Mouse (Mus musculus) hindbrain, embryonic 14.5 days (tissue): ENCODE results near the gene Hoxa5. TPM values are rescaled to one million over a fixed set of nuclear protein-coding genes. Genes with fewer than 3 reads are reported as not detected.

Experiments used
- ATAC-seq: fragments of 200-750 bp; cut with Nextera tagmentation; 2 replicates; pipeline ENCODE4 v1.8.0; 2017; ENCODE audit warnings: moderate number of reproducible peaks, mild to moderate bottlenecking, moderate TSS enrichment, moderate library complexity; ENCODE audit not compliant: low FRiP score
- DNase-seq: peaks from one replicate; pipeline ENCODE4 v3.0.0-alpha.2; 2015; ENCODE audit warnings: low spot score
- H3K27ac ChIP-seq: fragments of 300-500 bp; sonication (generic); 2 replicates; pipeline ENCODE4 v1.5.1; 2014; ENCODE audit warnings: mild to moderate bottlenecking, moderate library complexity
- H3K27me3 ChIP-seq: fragments of 300-500 bp; sonication (generic); 2 replicates; pipeline ENCODE4 v1.6.1; 2014; ENCODE audit warnings: mild to moderate bottlenecking, low read length, mixed read lengths; ENCODE audit not compliant: control insufficient read depth, insufficient read depth
- H3K36me3 ChIP-seq: fragments of 300-500 bp; sonication (generic); replicated peaks from 2 replicates; pipeline ENCODE4 v1.6.1; 2014; ENCODE audit not compliant: control insufficient read depth, insufficient read depth
- H3K4me1 ChIP-seq: fragments of 300-500 bp; sonication (generic); replicated peaks from 2 replicates; pipeline ENCODE4 v1.6.1; 2014; ENCODE audit warnings: antibody characterized with exemption, low read length, mixed read lengths; ENCODE audit not compliant: control insufficient read depth, insufficient read depth
- H3K4me2 ChIP-seq: fragments of 300-500 bp; sonication (generic); replicated peaks from 2 replicates; pipeline ENCODE4 v1.6.1; 2014; ENCODE audit warnings: mild to moderate bottlenecking, moderate library complexity
- H3K4me3 ChIP-seq: fragments of 300-500 bp; sonication (generic); replicated peaks from 2 replicates; pipeline ENCODE4 v1.5.1; 2014; ENCODE audit warnings: mild to moderate bottlenecking, low read length
- H3K9ac ChIP-seq: fragments of 300-500 bp; sonication (generic); 2 replicates; pipeline ENCODE4 v1.6.1; 2014
- H3K9me3 ChIP-seq: fragments of 300-500 bp; sonication (generic); 2 replicates; pipeline ENCODE4 v1.6.1; 2016; ENCODE audit warnings: low read length; ENCODE audit not compliant: control insufficient read depth
- WGBS: fragments of 180-500 bp; shearing (Covaris S2); extraction: QIAGEN DNeasy Blood & Tissue Kit; methylation state at CpG from one replicate; pipeline ENCODE4 v1.1.7; 2014; 5-methylcytosine and 5-hydroxymethylcytosine counted together
- polyA plus RNA-seq: library from polyadenylated mRNA; unstranded; fragments of >200 nt; fragmentation: Nextera tagmentation; extraction: Ambion mirVana; gene quantifications from 2 replicates; pipeline ENCODE4 v1.2.1, GENCODE M21; 2014

Hoxa5 gene
- polyA plus RNA-seq, 1 experiment from 2014 or later: 180 TPM

GRCm38 (mm10) chr6:52247766-52248637 is 43.6 kb upstream of the Hoxa5 start:
- H3K4me1 ChIP-seq: no peaks in the 10 kb centered on the region
- H3K4me3 ChIP-seq: no peak overlapping the region
- no peaks in the 10 kb centered on the region for H3K36me3 ChIP-seq
- peaks cover 100% of the 10 kb centered on the region for H3K27me3 ChIP-seq
- ATAC-seq: no peak
- no peak overlapping the region for H3K27ac ChIP-seq
- H3K9ac ChIP-seq: no peak overlapping the region
- WGBS: 1% methylated on average over 23 of the region's 23 CpGs
- H3K4me2 ChIP-seq: no peak overlapping the region
- no peak for DNase-seq
- H3K9me3 ChIP-seq: no peaks in the 10 kb centered on the region

GRCm38 (mm10) chr6:52246916-52247315 is 42.5 kb upstream of the Hoxa5 start:
- Histone ChIP-seq H3K27me3 (peaks cover 100% of the 10 kb centered on the region), H3K27ac (no peak overlapping the region), H3K4me1 (no peaks in the 10 kb centered on the region), H3K9me3 (no peaks in the 10 kb centered on the region), H3K4me3 (no peak overlapping the region), H3K4me2 (no peak overlapping the region), H3K9ac (no peak overlapping the region), H3K36me3 (no peaks in the 10 kb centered on the region)
- DNase-seq (no peak), ATAC-seq (no peak)
- 7% methylated on average over 3 of the region's 3 CpGs for WGBS

- DNase-seq: no peak
Measured at GRCm38 (mm10) chr6:52246403-52246803, 42.0 kb upstream of the Hoxa5 start.

GRCm38 (mm10) chr6:52245757-52246142 is 41.4 kb upstream of the Hoxa5 start, which contains the start of gene Hoxa11:
Gene Hoxa11 (minus strand): TSS chr6:52245810.
- no peaks in the 10 kb centered on the region for H3K36me3 ChIP-seq
- WGBS: under 1% methylated on average over 20 of the region's 20 CpGs
- H3K27me3 ChIP-seq: peaks cover 100% of the 10 kb centered on the region
- no peak within 1 kb of the TSS for H3K27ac ChIP-seq
- no peak within 1 kb of the TSS for H3K9ac ChIP-seq
- no peak within 1 kb of the TSS for H3K4me3 ChIP-seq
- no peak for ATAC-seq
- H3K4me2 ChIP-seq: no peak within 1 kb of the TSS
- no peak for DNase-seq
- no peaks in the 10 kb centered on the region for H3K9me3 ChIP-seq
- no peaks in the 10 kb centered on the region for H3K4me1 ChIP-seq

More at GRCm38 (mm10) chr6:52246403-52246803, 42.0 kb upstream of the Hoxa5 start:
- Histone ChIP-seq H3K9me3 (no peaks in the 10 kb centered on the region), H3K9ac (no peak overlapping the region), H3K4me1 (no peaks in the 10 kb centered on the region), H3K4me3 (no peak overlapping the region), H3K36me3 (no peaks in the 10 kb centered on the region), H3K27me3 (peaks cover 100% of the 10 kb centered on the region), H3K4me2 (no peak overlapping the region), H3K27ac (no peak overlapping the region)
- ATAC-seq: no peak
- WGBS: under 1% methylated on average over 26 of the region's 26 CpGs

DNA sequence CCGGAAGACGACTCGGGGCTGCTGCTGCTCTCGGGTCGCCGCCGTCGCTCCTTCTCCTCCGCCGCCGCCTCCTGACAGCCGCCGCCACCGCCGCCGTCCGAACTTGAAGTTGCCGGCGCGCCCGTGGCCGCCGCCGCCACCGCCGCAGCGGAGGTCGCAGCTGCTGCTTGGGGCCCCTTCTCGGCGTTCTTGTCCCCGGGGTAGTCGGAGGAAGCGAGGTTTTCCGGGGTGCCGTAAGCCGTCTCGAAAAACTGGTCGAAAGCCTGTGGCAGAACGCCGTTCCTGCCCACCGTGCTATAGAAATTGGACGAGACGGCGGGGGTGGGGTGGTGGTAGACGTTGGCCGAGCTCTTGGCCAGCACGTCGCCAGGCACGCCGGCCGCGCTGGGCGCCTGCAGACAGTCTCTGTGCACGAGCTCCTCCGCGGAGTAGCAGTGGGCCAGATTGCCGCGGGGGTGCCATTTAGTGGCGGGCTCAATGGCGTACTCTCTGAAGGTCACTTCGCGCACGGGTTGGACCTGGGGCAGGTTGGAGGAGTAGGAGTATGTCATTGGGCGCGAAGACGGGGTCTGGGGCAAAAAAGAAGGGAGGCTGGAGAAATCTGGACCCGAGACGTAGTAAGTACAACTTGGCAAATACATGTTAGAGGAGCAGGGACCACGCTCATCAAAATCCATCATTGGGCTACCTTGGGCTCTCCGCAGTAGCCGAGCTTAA is 40.8 kb upstream of the Hoxa5 start:
- DNase-seq (no peak), ATAC-seq (no peak)
- Histone ChIP-seq H3K4me2 (no peak overlapping the region), H3K9me3 (no peaks in the 10 kb centered on the region), H3K27me3 (peaks cover 100% of the 10 kb centered on the region), H3K27ac (no peak overlapping the region), H3K4me1 (no peaks in the 10 kb centered on the region), H3K36me3 (no peaks in the 10 kb centered on the region), H3K9ac (no peak overlapping the region), H3K4me3 (no peak overlapping the region)
- WGBS: under 1% methylated on average over 69 of the region's 71 CpGs

DNA sequence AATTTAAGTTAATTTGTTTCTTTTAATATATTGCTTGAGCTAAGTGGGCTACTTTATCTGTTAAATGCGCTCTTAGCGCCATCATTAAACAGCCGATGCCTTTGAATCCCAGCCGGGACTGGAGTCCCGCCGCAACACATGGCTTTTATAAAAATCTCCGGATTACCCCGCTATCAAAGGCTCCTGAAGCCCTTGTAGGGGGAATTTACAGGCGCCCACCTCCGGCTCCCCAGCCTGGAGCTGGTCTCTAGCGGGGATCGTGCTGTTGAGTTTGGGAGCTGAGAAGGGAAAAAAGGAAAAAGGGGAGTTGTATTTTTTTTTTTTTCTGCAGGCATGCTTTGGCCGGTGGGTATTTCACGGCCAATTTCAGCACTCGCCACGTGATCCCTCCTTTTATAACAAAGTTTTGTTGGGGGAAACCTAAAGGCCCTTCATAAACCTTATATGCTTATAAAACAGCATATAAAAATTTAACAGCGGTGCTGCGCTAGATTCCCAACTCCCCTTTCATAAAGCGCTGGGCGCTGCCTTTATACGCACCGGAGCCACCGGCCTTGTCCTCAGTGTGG is 40.2 kb upstream of the Hoxa5 start:
- H3K36me3 ChIP-seq: no peaks in the 10 kb centered on the region
- H3K4me3 ChIP-seq: no peak overlapping the region
- no peaks in the 10 kb centered on the region for H3K9me3 ChIP-seq
- WGBS: 2% methylated on average over 23 of the region's 23 CpGs
- H3K27ac ChIP-seq: no peak overlapping the region
- no peak overlapping the region for H3K9ac ChIP-seq
- H3K4me2 ChIP-seq: no peak overlapping the region
- DNase-seq (no peak), ATAC-seq (no peak)
- peaks cover 100% of the 10 kb centered on the region for H3K27me3 ChIP-seq
- H3K4me1 ChIP-seq: no peaks in the 10 kb centered on the region

DNA sequence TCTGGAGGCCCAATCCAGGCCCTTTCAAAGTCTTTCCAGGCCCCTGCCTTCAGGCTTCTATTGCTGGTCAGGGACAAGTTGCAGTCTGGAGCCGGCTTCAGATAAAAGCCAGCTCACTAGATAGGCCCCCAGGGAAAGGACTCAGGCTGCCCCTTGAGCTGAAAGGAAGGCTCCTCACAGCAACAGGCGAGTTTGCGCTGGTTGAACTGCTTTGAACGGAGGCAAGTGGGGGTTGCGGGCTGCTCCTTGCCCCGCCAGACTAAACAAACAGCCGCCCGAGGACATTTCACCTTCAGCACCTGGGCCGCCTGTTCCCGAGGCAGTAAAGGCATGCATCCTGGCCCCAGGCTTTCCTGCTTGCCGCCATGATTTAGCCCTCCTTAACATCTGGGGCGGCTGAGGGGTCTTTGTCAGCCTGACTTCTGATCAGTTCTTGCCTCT is 39.3 kb upstream of the Hoxa5 start:
- no peaks in the 10 kb centered on the region for H3K4me1 ChIP-seq
- H3K4me2 ChIP-seq: no peak overlapping the region
- no peaks in the 10 kb centered on the region for H3K9me3 ChIP-seq
- H3K9ac ChIP-seq: no peak overlapping the region
- no peaks in the 10 kb centered on the region for H3K36me3 ChIP-seq
- no peak for ATAC-seq
- DNase-seq: no peak
- peaks cover 100% of the 10 kb centered on the region for H3K27me3 ChIP-seq
- H3K4me3 ChIP-seq: no peak overlapping the region
- H3K27ac ChIP-seq: no peak overlapping the region
- WGBS: 2% methylated on average over 12 of the region's 12 CpGs

GRCm38 (mm10) chr6:52242801-52243332 is 38.5 kb upstream of the Hoxa5 start:
- Histone ChIP-seq H3K9me3 (no peaks in the 10 kb centered on the region), H3K9ac (no peak overlapping the region), H3K27me3 (peaks cover 100% of the 10 kb centered on the region), H3K4me2 (no peak overlapping the region), H3K27ac (no peak overlapping the region), H3K4me3 (no peak overlapping the region), H3K4me1 (no peaks in the 10 kb centered on the region), H3K36me3 (no peaks in the 10 kb centered on the region)
- ATAC-seq (no peak), DNase-seq (no peak)
- 0% methylated on average over 4 of the region's 4 CpGs for WGBS

DNA sequence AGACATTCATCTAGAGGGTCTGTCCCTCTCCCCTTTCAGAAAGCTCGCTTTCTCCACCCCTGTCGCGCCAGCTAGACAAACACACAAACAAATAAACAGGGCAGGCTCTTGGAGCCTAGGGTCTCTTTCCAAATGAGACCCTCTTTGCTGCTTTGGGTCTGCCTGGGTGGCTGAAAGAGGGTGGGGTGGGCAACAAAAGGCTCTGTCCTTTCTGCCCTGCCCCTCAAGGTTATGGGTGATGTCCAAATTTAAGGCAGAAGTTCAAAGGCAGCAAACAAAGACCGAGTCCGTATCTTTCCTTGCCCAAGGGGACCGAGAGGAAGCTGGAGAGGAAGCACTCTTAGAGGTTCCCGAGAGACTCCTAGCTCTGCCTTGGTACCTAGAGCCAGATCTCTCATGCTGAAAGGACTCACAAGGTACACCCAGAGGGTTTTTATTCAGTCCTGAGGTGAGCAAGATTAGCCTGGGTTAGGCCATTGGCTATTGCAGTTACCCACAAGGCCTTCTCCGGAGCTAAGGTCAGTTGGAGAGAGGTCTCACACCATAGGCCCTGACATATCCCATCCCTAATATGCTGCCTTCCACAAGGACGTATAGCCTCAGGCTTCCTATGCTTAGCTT is 36.7 kb upstream of the Hoxa5 start:
- 5% methylated on average over 9 of the region's 9 CpGs for WGBS
- no peak overlapping the region for H3K27ac ChIP-seq
- H3K4me1 ChIP-seq: no peaks in the 10 kb centered on the region
- no peak for DNase-seq
- no peak overlapping the region for H3K4me2 ChIP-seq
- peaks cover 100% of the 10 kb centered on the region for H3K27me3 ChIP-seq
- no peaks in the 10 kb centered on the region for H3K36me3 ChIP-seq
- no peak overlapping the region for H3K4me3 ChIP-seq
- H3K9ac ChIP-seq: no peak overlapping the region
- no peak for ATAC-seq
- no peaks in the 10 kb centered on the region for H3K9me3 ChIP-seq
